8 mouse cellular contexts compared by ENCODE assay signal in genomic region chr1:120116106-120116505, GRCm38 (mm10). TPM values are rescaled to one million over a fixed set of nuclear protein-coding genes. Genes with fewer than 3 reads are reported as not detected.
A peak's percentile ranks its signal among the peaks of the same experiment; 100 is the strongest.
DNase-seq lines count a peak whose midpoint lies in the region; ATAC-seq lines count a peak whose summit lies in the region.

No protein-coding gene starts in this region.

- DNase-seq in cerebellum, adult 18-20 months = peak; percentile 34 to 40
- DNase-seq in cerebellum, adult 9-10 months = no peak
- DNase-seq in neural tube, embryonic 11.5 days (ENCODE audit: low spot score) = no peak
- no peak for DNase-seq in neural tube, embryonic 10.5 days (ENCODE audit: extremely low spot score, low spot score)
- DNase-seq in skeletal muscle tissue, adult 2 months (ENCODE audit: low read depth, low spot score) = peak; percentile 42
- DNase-seq in right cerebral cortex, postnatal 25 days = no peak

- no peak for ATAC-seq in neural tube, embryonic 11.5 days (ENCODE audit: insufficient read depth, low FRiP score, low TSS enrichment)
- peak; percentile 27 for ATAC-seq in intestine, embryonic 16.5 days
- no peak for ATAC-seq in erythroid progenitor cell, adult 5-6 weeks (replicated peaks; ENCODE audit: low FRiP score, poor library complexity, severe bottlenecking)

- no peaks in the 10 kb centered on the region for H3K27me3 ChIP-seq in neural tube, embryonic 11.5 days (ENCODE audit: control insufficient read depth, insufficient read depth, low read length)
- H3K27me3 ChIP-seq in intestine, embryonic 16.5 days (replicated peaks; ENCODE audit: control insufficient read depth, insufficient read depth, low read length) = no peaks in the 10 kb centered on the region

- no peaks in the 10 kb centered on the region for H3K9me3 ChIP-seq in neural tube, embryonic 11.5 days (ENCODE audit: control insufficient read depth, low read length)
- H3K9me3 ChIP-seq in intestine, embryonic 16.5 days (ENCODE audit: control insufficient read depth, low read length) = peaks cover 10% of the 10 kb centered on the region

- no peak overlapping the region for H3K4me3 ChIP-seq in neural tube, embryonic 11.5 days (ENCODE audit: low read depth, low read length)
- no peak overlapping the region for H3K4me3 ChIP-seq in intestine, embryonic 16.5 days (ENCODE audit: low read length)

- no peak overlapping the region for H3K4me2 ChIP-seq in neural tube, embryonic 11.5 days (ENCODE audit: low read depth)
- no peak overlapping the region for H3K4me2 ChIP-seq in intestine, embryonic 16.5 days (ENCODE audit: low read depth, low read length)

- 75% methylated on average over 11 of the region's 11 CpGs for WGBS in neural tube, embryonic 11.5 days
- WGBS in intestine, embryonic 16.5 days = 65% methylated on average over 11 of the region's 11 CpGs

- no peak overlapping the region for H3K9ac ChIP-seq in neural tube, embryonic 11.5 days (ENCODE audit: low read length)
- H3K9ac ChIP-seq in intestine, embryonic 16.5 days (ENCODE audit: low read depth, low read length) = no peak overlapping the region; the same call in 1 of the 2 replicates

- H3K4me1 ChIP-seq in neural tube, embryonic 11.5 days (ENCODE audit: control insufficient read depth, insufficient read depth, low read length) = peaks cover 17% of the 10 kb centered on the region
- H3K4me1 ChIP-seq in intestine, embryonic 16.5 days (ENCODE audit: control insufficient read depth, insufficient read depth, low read length) = peaks cover 29% of the 10 kb centered on the region

- peak overlapping the region; percentile 87 for H3K27ac ChIP-seq in neural tube, embryonic 11.5 days (ENCODE audit: low read depth, low read length)
- H3K27ac ChIP-seq in intestine, embryonic 16.5 days (ENCODE audit: low read length) = peak overlapping the region; percentile 16; the same call in 1 of the 2 replicates

- H3K36me3 ChIP-seq in neural tube, embryonic 11.5 days (ENCODE audit: control insufficient read depth, insufficient read depth, low read length) = peaks cover 16% of the 10 kb centered on the region
- peaks cover 25% of the 10 kb centered on the region for H3K36me3 ChIP-seq in intestine, embryonic 16.5 days (ENCODE audit: control insufficient read depth, insufficient read depth, low read length)

RNA-seq across cellular contexts. Expression of gene Dbi, which starts 4.8 kb away (rescaled TPM):
- 1,035 and 1,076 TPM in 2 replicates for polyA plus RNA-seq in neural tube, embryonic 11.5 days (2014; fragmentation: Nextera tagmentation; extraction: Ambion mirVana)
- 1,842 and 2,069 TPM in 2 replicates for polyA plus RNA-seq in intestine, embryonic 16.5 days (2015; fragmentation: Nextera tagmentation; extraction: Ambion mirVana)
- total RNA-seq in erythroid progenitor cell, adult 5-6 weeks (2015; ENCODE audit: low replicate concordance) = 40.7 and 50.5 TPM in 2 replicates
- 28.7 and 46.7 TPM in 2 replicates for total RNA-seq in erythroid progenitor cell, adult 5-6 weeks (2017; ENCODE audit: low replicate concordance)

RNA-seq across cellular contexts. Expression of gene 3110009E18Rik, which starts 4.9 kb away (rescaled TPM):
- 19.4 and 23.8 TPM in 2 replicates for polyA plus RNA-seq in neural tube, embryonic 11.5 days (2014; fragmentation: Nextera tagmentation; extraction: Ambion mirVana)
- polyA plus RNA-seq in intestine, embryonic 16.5 days (2015; fragmentation: Nextera tagmentation; extraction: Ambion mirVana) = 13.2 and 14.6 TPM in 2 replicates
- total RNA-seq in erythroid progenitor cell, adult 5-6 weeks (2015; ENCODE audit: low replicate concordance) = 17.3 TPM in 1 of 2 replicates, not detected in the other
- not detected in 2 replicates for total RNA-seq in erythroid progenitor cell, adult 5-6 weeks (2017; ENCODE audit: low replicate concordance)

RNA-seq across cellular contexts. Expression of gene Tmem37, which starts 42.2 kb away (rescaled TPM):
- 7.4 and 8.6 TPM in 2 replicates for polyA plus RNA-seq in neural tube, embryonic 11.5 days (2014; fragmentation: Nextera tagmentation; extraction: Ambion mirVana)
- 108 and 129 TPM in 2 replicates for polyA plus RNA-seq in intestine, embryonic 16.5 days (2015; fragmentation: Nextera tagmentation; extraction: Ambion mirVana)
- total RNA-seq in erythroid progenitor cell, adult 5-6 weeks (2015; ENCODE audit: low replicate concordance) = 3.2 TPM in 1 of 2 replicates, not detected in the other
- not detected in 2 replicates for total RNA-seq in erythroid progenitor cell, adult 5-6 weeks (2017; ENCODE audit: low replicate concordance)

Comparison
In these comparisons a context has a peak if more than half of its experiments do, and no peak if none do; other contexts are left out.
1. DNase-seq: peak in cerebellum, adult 18-20 months (2 of 2) and skeletal muscle tissue, adult 2 months (single experiment); none in cerebellum, adult 9-10 months (single experiment), neural tube, embryonic 11.5 days (single experiment), neural tube, embryonic 10.5 days (single experiment) and right cerebral cortex, postnatal 25 days (single experiment).
2. RNA of gene Tmem37, which starts 42.2 kb away (polyA plus RNA-seq): 108 to 129 TPM in intestine, embryonic 16.5 days; 7.4 to 8.6 TPM in neural tube, embryonic 11.5 days; every median in the first group is over 10 times any median in the second.